Mouse (Mus musculus) neural tube, embryonic 14.5 days (tissue): ENCODE results near the gene Olfr620. TPM values are rescaled to one million over a fixed set of nuclear protein-coding genes. Genes with fewer than 3 reads are reported as not detected.

Experiments used
- ATAC-seq: fragments of 200-750 bp; cut with Nextera tagmentation; 2 replicates; pipeline ENCODE4 v1.8.0; 2017; ENCODE audit warnings: low read depth, mild to moderate bottlenecking, moderate TSS enrichment, moderate library complexity
- H3K27ac ChIP-seq: fragments of 300-500 bp; sonication (generic); 2 replicates; pipeline ENCODE4 v1.5.1; 2014; ENCODE audit warnings: low read depth, mild to moderate bottlenecking, control low read depth, low read length, moderate library complexity, mixed read lengths
- H3K27me3 ChIP-seq: fragments of 300-500 bp; sonication (generic); 2 replicates; pipeline ENCODE4 v1.6.1; 2014; ENCODE audit warnings: low read length; ENCODE audit not compliant: control insufficient read depth, insufficient read depth
- H3K36me3 ChIP-seq: fragments of 300-500 bp; sonication (generic); 2 replicates; pipeline ENCODE4 v1.6.1; 2014; ENCODE audit warnings: low read length, mixed read lengths; ENCODE audit not compliant: control insufficient read depth, insufficient read depth
- H3K4me1 ChIP-seq: fragments of 300-500 bp; sonication (generic); 2 replicates; pipeline ENCODE4 v1.6.1; 2014; ENCODE audit warnings: low read length; ENCODE audit not compliant: control insufficient read depth, insufficient read depth
- H3K4me2 ChIP-seq: fragments of 300-500 bp; sonication (generic); 2 replicates; pipeline ENCODE4 v1.6.1; 2014; ENCODE audit warnings: mild to moderate bottlenecking, low read depth, low read length, control low read depth
- H3K4me3 ChIP-seq: fragments of 300-500 bp; sonication (generic); 2 replicates; pipeline ENCODE4 v1.5.1; 2014; ENCODE audit warnings: low read depth, low read length, control low read depth, mixed read lengths
- H3K9ac ChIP-seq: fragments of 300-500 bp; sonication (generic); replicated peaks from 2 replicates; pipeline ENCODE4 v1.6.1; 2014; ENCODE audit warnings: low read depth, mild to moderate bottlenecking, control low read depth, low read length, mixed read lengths
- H3K9me3 ChIP-seq: fragments of 300-500 bp; sonication (generic); 2 replicates; pipeline ENCODE4 v1.6.1; 2016; ENCODE audit warnings: low read length; ENCODE audit not compliant: control insufficient read depth
- WGBS: fragments of 180-500 bp; shearing (Covaris S2); extraction: QIAGEN DNeasy Blood & Tissue Kit; methylation state at CpG from one replicate; pipeline ENCODE4 v1.1.7; 2014; 5-methylcytosine and 5-hydroxymethylcytosine counted together
- polyA plus RNA-seq: library from polyadenylated mRNA; unstranded; fragments of >200 nt; fragmentation: Nextera tagmentation; extraction: Ambion mirVana; gene quantifications from 2 replicates; pipeline ENCODE4 v1.2.1, GENCODE M21; 2014

Gene Olfr620
- polyA plus RNA-seq = not detected in 2 replicates

- Histone ChIP-seq H3K4me3 (no peak within 1 kb of the TSS), H3K9me3 (no peaks in the 10 kb centered on the region), H3K4me1 (no peaks in the 10 kb centered on the region), H3K36me3 (no peaks in the 10 kb centered on the region), H3K9ac (no peak within 1 kb of the TSS), H3K27ac (no peak within 1 kb of the TSS), H3K27me3 (no peaks in the 10 kb centered on the region), H3K4me2 (no peak within 1 kb of the TSS)
- no peak for ATAC-seq
- 73% methylated on average over 2 of the region's 2 CpGs for WGBS
These were observed at the start of gene Olfr620 for GRCm38 (mm10) chr7:103612434-103612833. Gene Olfr620 (minus strand): TSS chr7:103612534.

GRCm38 (mm10) chr7:103644070-103644469 lies 31.7 kb upstream of the Olfr620 start:
- Histone ChIP-seq H3K4me2 (no peak overlapping the region), H3K27me3 (no peaks in the 10 kb centered on the region), H3K9ac (no peak overlapping the region), H3K4me1 (no peaks in the 10 kb centered on the region), H3K9me3 (no peaks in the 10 kb centered on the region), H3K4me3 (no peak overlapping the region), H3K27ac (no peak overlapping the region), H3K36me3 (no peaks in the 10 kb centered on the region)
- WGBS = 90% methylated on average over 4 of the region's 4 CpGs
- no peak for ATAC-seq

GRCm38 (mm10) chr7:103642602-103643001 lies 30.3 kb upstream of the Olfr620 start, which contains the start of gene Olfr622:
Gene Olfr622 (minus strand): TSS chr7:103642702.
- H3K9me3 ChIP-seq = no peaks in the 10 kb centered on the region
- no peak within 1 kb of the TSS for H3K9ac ChIP-seq
- no peaks in the 10 kb centered on the region for H3K27me3 ChIP-seq
- 84% methylated on average over 1 of the region's 1 CpGs for WGBS
- H3K4me2 ChIP-seq = no peak within 1 kb of the TSS
- no peak within 1 kb of the TSS for H3K4me3 ChIP-seq
- no peaks in the 10 kb centered on the region for H3K36me3 ChIP-seq
- ATAC-seq = no peak
- no peak within 1 kb of the TSS for H3K27ac ChIP-seq
- H3K4me1 ChIP-seq = no peaks in the 10 kb centered on the region

GRCm38 (mm10) chr7:103636795-103637194 lies 24.5 kb upstream of the Olfr620 start:
- Histone ChIP-seq H3K4me3 (no peak overlapping the region), H3K27ac (no peak overlapping the region), H3K4me2 (no peak overlapping the region), H3K9ac (no peak overlapping the region), H3K9me3 (no peaks in the 10 kb centered on the region), H3K27me3 (no peaks in the 10 kb centered on the region), H3K4me1 (no peaks in the 10 kb centered on the region), H3K36me3 (no peaks in the 10 kb centered on the region)
- no peak for ATAC-seq

- Histone ChIP-seq H3K27ac (no peak overlapping the region), H3K9me3 (no peaks in the 10 kb centered on the region), H3K4me2 (no peak overlapping the region), H3K4me1 (no peaks in the 10 kb centered on the region), H3K36me3 (no peaks in the 10 kb centered on the region), H3K9ac (no peak overlapping the region), H3K27me3 (no peaks in the 10 kb centered on the region), H3K4me3 (no peak overlapping the region)
- 91% methylated on average over 2 of the region's 2 CpGs for WGBS
- no peak for ATAC-seq
These were observed 4.9 kb downstream of the Olfr620 start for GRCm38 (mm10) chr7:103607425-103607824.

- Histone ChIP-seq H3K4me1 (no peaks in the 10 kb centered on the region), H3K9ac (no peak within 1 kb of the TSS), H3K27me3 (no peaks in the 10 kb centered on the region), H3K36me3 (no peaks in the 10 kb centered on the region), H3K27ac (no peak within 1 kb of the TSS), H3K4me2 (no peak within 1 kb of the TSS), H3K9me3 (no peaks in the 10 kb centered on the region), H3K4me3 (no peak within 1 kb of the TSS)
- no peak for ATAC-seq
These were observed 12.1 kb downstream of the Olfr620 start, which contains the start of gene Olfr619 for GRCm38 (mm10) chr7:103600275-103600674. Gene Olfr619 (plus strand): TSS chr7:103600575.

GRCm38 (mm10) chr7:103589803-103590202 lies 22.5 kb downstream of the Olfr620 start, which contains the start of gene Olfr618:
Gene Olfr618 (plus strand): TSS chr7:103590103.
- ATAC-seq = no peak
- no peaks in the 10 kb centered on the region for H3K9me3 ChIP-seq
- H3K36me3 ChIP-seq = no peaks in the 10 kb centered on the region
- no peaks in the 10 kb centered on the region for H3K4me1 ChIP-seq
- H3K27me3 ChIP-seq = no peaks in the 10 kb centered on the region
- no peak within 1 kb of the TSS for H3K4me2 ChIP-seq
- WGBS = 61% methylated on average over 2 of the region's 2 CpGs
- H3K4me3 ChIP-seq = no peak within 1 kb of the TSS
- H3K27ac ChIP-seq = no peak within 1 kb of the TSS
- no peak within 1 kb of the TSS for H3K9ac ChIP-seq

GRCm38 (mm10) chr7:103572761-103573160 lies 39.6 kb downstream of the Olfr620 start, which contains the start of gene Olfr617:
Gene Olfr617 (plus strand): TSS chr7:103573061.
- Histone ChIP-seq H3K9me3 (no peaks in the 10 kb centered on the region), H3K9ac (no peak within 1 kb of the TSS), H3K4me3 (no peak within 1 kb of the TSS), H3K27ac (no peak within 1 kb of the TSS), H3K27me3 (no peaks in the 10 kb centered on the region), H3K4me2 (no peak within 1 kb of the TSS), H3K36me3 (no peaks in the 10 kb centered on the region), H3K4me1 (no peaks in the 10 kb centered on the region)
- WGBS = 88% methylated on average over 1 of the region's 1 CpGs
- no peak for ATAC-seq

GRCm38 (mm10) chr7:103569043-103569442 lies 43.3 kb downstream of the Olfr620 start, which contains the start of gene Olfr616:
Gene Olfr616 (minus strand): TSS chr7:103569143.
- WGBS = 76% methylated on average over 3 of the region's 3 CpGs
- no peaks in the 10 kb centered on the region for H3K27me3 ChIP-seq
- no peak within 1 kb of the TSS for H3K4me3 ChIP-seq
- H3K27ac ChIP-seq = no peak within 1 kb of the TSS
- no peak within 1 kb of the TSS for H3K4me2 ChIP-seq
- no peaks in the 10 kb centered on the region for H3K4me1 ChIP-seq
- H3K9ac ChIP-seq = no peak within 1 kb of the TSS
- H3K9me3 ChIP-seq = no peaks in the 10 kb centered on the region
- no peaks in the 10 kb centered on the region for H3K36me3 ChIP-seq
- no peak for ATAC-seq
